Mouse (Mus musculus): ENCODE data around the gene Kcnj12.

Gene Kcnj12

GRCm38 (mm10) chr11:61022550-61023391, at the start of gene Kcnj12:
Gene Kcnj12 (plus strand): TSS chr11:61022564.
- no peak for DNase-seq (ENCODE audit: low spot score in 2 of 2)

- no peak for DNase-seq (ENCODE audit: low spot score in 2 of 2)
Observed at GRCm38 (mm10) chr11:60975097-60975496, 47.3 kb upstream of the Kcnj12 start.

DNA sequence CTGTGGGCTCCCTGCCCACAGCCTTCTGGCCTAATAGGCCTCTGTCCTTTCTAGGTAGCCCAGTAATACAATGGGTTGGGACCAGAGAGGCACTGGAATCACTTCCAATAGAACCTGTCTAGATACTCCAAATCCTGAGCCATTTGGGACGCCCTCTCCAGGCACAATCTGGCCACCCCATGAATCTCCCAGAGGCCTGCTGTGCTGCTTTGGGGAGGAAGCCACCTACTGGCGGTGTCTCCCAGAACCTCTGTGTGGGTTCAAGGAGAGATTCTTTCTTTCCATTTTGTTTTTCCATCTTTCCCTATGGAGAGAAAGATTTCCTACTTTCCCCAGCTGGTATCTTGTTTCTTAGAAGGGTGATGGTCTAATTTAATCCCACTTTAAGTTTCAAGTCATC, 46.1 kb upstream of the Kcnj12 start:
- no peak for DNase-seq (ENCODE audit: low spot score in 2 of 2)

DNA sequence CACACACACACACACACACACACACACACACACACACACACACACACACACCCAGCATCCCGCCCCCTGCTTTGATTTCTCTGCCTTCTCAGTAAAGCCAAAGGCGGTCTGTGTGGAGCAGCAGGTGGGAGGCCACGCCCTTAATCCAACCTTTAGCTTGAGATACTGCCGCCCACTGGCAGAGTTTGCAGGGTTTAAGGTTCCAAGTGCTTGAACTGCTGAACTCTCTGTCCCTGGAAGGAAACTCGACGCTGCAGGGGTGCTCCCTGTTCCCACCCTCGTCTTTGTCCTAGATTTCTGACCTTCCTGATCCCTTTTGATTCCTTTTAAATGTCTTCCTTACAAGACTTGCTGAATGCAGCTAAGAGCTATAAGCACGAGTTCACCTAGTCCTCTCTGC, 45.6 kb upstream of the Kcnj12 start:
- no peak for DNase-seq (ENCODE audit: low spot score in 2 of 2)

GRCm38 (mm10) chr11:60977153-60977552, 45.2 kb upstream of the Kcnj12 start:
- DNase-seq (ENCODE audit: low spot score in 2 of 2): peak; percentile 48 to 49

DNA sequence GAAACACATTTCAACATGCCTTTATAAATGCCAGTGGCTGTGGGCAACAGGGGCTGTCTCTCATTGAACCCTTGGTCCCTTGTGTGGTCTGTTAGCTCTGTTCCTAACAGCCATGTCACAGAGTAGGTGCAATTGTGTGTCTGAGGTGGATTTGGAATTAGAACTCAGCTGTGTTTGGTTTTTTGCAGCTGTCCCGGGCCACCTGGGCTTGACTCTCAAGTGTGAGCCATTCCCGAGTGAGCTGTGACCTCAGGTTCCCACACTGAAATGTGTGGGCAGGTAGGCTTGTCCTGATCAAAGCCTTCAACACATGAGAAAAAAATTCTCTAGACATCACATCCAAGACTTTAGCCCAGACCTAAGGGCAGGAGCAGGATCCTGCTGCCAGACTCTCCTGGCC, 43.7 kb upstream of the Kcnj12 start:
- DNase-seq (ENCODE audit: low spot score in 2 of 2): no peak

DNA sequence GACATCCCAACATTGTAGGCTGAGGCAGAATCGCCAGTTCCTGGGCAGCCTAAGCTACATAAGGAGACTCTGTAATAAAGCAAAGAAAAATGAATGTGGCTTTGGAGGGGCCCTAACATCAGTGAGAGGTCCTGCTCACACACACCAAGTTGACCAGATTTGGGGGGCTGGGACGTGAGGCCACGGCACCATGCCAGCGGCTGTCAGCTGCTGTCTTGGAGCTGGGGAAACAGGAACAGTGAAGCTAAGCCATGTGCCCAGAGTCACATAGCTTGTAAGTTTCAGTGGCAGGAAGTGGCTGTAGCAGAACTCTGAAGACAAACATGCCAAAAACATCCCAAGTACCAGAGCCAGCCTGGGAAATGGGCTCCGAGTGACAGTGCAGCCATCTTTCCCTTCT, 42.6 kb upstream of the Kcnj12 start:
- no peak for DNase-seq (ENCODE audit: low spot score in 2 of 2)

DNA sequence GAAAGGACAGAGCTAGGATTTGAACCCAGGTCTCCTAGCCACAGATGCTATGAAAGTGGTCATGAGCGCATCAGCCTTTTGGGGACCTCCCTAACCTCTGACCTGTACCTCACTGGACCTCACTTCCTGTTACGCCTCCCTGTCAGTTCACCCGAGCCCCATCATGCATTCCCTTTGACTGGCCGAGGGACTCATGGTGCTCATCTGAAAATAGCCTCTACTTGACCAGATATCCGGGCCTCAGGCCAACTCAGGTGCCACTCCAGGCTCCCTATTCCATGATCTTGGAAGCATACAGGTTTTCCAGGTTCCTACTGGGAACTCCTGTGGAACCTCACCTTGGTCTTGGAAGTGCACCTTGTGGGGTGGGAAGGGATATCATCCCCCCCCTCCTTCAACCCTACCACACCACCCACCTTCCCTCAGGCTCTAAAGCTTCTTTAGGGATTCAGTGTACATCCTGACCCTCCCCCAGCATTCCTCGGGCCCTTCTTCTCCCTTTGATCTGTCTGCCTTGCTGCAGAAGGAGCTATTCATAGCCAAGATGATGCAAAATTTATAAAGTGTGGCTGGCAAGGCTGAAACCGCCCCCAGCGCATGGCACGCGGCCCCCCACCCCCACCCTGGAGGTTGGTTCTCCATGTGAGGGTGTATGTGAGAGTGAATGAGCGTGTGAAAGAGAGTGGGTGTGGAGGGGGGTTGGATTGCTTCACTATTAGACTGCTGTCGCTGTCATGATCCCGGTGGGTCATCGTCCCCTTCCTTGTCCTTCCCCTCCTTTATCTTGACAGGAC, 40.5 kb upstream of the Kcnj12 start:
- DNase-seq (ENCODE audit: low spot score in 2 of 2): peak in 1 of 2 experiments; percentile 15

GRCm38 (mm10) chr11:60984912-60985558, 37.3 kb upstream of the Kcnj12 start:
- DNase-seq (ENCODE audit: low spot score in 2 of 2): peak; percentile 45 to 72

- no peak for DNase-seq (ENCODE audit: low spot score in 2 of 2)
Observed at GRCm38 (mm10) chr11:60990428-60990827, 31.9 kb upstream of the Kcnj12 start.

DNA sequence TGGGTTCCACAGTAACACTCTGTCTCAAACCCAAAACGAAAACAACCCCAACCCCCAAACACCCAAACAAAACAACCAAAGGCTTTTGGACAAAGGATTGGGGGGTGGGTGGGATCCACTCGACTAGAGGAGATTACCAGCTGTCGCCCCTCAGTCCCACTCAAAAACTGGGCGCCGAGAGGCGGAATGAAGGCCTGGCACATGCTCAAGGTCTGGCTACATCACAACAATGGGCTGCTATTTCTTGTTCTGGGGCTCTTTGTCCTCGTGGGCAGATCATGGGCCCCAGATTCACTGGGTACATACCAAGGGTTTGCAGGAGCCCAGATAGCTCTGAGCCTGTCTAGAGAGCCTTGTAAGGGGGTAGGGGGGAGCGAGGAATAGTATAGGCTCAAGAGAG, 19.6 kb upstream of the Kcnj12 start:
- no peak for DNase-seq (ENCODE audit: low spot score in 2 of 2)

DNA sequence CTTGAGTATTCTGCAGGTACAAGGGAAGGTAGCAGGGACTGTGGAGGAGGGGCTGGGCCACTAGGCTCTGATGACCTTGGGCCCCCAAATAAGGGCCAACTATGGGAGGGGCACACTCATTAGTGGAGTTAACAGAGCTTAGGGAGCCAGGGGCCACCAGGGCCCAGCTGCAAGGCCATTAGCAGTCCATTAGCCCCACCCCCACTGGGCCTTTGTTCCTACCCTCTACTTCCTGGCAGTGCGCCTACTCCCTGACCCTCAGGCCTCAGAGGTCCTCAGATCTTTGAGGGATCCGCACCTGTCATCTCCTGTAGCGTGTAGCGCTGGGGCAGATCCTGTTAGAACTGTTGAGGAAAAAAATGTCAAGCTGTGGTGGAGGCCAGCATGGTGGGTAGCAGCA, 18.3 kb upstream of the Kcnj12 start:
- no peak for DNase-seq (ENCODE audit: low spot score in 2 of 2)

DNA sequence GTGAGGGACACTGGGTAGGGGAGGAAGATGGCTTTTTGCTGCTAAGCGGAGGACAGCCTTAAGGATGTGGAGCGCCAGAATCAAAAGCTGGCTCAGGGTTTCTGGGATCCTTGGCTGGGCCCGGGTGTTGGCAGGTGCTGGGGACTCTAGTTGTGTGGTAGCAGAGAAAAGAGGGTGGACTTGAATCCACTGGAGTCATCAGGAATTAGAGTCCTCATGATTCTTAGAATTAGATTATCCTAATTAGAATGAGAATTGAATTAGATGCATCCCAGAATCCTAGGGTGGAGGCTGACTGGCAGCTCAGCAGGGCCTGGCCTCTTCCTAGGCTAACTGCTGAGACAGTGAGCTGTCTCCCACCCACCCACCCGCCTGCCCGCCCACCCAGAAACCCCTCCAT, 17.6 kb upstream of the Kcnj12 start:
- DNase-seq (ENCODE audit: low spot score in 2 of 2): no peak

DNA sequence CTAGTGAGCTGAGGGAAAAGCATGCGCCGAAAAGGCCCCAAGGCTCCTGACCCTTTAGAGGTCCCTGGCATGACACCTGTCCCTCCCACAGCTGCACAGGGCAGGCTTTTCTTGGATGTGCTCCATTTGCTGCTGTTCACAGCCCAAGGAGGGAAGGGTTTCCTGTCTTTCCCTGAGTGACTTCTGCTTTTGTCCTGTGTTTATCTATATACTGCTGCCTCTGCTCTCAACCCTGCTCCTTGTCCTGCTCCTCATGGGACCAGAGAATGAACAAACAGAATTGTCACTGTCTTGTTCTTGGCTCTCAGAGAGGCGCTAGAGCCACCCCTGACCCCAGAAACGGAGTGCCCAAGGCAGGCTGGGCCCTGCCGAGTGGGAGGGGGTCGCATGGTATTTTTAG, 17.0 kb upstream of the Kcnj12 start:
- no peak for DNase-seq (ENCODE audit: low spot score in 2 of 2)

DNA sequence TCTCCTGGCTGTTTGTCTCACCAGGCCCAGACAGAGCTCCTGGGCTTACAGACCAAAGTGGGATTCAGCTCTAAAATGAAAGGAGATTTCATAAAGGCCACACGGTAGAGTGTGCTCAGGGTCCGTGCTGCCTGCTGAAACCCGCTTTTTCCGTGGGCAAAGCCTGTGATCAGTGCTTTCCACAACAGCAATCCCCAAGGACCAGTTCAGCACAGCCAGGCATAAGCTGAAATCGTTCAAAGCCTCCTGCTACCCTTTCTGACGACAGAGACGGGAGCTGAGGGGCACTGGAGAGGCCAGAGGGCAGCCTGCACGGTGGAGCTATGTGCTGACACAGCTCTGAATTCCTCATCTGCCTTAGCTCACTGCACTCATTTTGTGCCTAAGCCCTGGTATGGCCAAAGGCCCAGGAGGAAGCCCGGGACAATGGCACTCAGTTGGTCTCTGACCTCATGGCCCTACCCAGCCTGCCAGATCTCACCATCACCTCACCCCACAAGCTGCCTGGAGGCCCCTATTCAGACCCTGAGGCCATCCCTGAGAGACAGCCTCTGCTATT, 10.5 kb upstream of the Kcnj12 start:
- DNase-seq (ENCODE audit: low spot score in 2 of 2): no peak

DNA sequence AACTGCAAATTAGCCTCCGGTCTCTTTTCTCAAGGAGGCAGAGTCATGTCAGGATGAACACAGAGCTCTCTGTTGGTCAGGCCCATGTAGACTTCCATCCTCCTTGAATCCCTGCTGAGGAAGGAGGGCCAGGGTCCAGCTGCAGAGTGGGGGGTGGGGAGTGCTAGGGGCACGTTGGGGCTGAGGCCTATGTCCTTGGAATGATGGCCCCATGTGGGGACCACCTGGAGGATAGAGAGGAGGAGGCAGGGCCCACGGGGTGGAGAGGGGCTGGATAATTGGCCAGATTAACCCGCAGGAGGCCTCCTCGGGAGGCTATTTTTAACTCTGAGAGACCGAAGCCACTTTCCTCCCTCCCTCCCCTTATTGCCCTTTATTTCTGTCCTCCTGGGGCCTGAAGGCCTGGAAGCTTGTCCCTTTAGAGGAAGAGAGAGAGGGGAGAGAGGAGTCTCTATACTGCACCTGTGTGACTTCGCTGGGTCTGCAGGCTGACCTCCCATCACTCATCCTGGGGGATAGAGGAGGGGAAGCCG, 5.4 kb upstream of the Kcnj12 start:
- DNase-seq (ENCODE audit: low spot score in 2 of 2): peak in 1 of 2 experiments; percentile 40

DNA sequence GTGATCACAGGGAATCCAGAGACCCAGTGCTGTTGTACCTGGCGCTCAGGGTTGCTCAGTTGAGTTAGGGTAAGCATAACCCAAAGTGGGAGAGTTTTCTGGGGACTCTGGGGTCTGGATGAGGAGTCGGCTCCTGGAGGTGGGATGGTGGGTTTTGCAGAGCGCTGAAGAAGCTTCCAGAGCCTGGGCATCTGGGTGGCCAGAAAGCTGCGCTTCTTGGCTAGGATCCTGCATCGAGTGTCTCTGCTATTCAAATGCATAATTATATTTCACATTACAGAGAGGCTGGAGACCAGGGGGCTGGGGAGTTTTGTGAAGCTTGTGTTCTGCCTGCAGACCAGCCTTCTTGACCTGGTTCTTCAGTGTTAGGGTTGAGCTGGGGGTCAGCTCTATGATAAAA, 1.2 kb upstream of the Kcnj12 start:
- no peak for DNase-seq (ENCODE audit: low spot score in 2 of 2)

- DNase-seq (ENCODE audit: low spot score in 2 of 2): no peak
Observed at GRCm38 (mm10) chr11:61021676-61022549, 451 bp upstream of the Kcnj12 start.

DNA sequence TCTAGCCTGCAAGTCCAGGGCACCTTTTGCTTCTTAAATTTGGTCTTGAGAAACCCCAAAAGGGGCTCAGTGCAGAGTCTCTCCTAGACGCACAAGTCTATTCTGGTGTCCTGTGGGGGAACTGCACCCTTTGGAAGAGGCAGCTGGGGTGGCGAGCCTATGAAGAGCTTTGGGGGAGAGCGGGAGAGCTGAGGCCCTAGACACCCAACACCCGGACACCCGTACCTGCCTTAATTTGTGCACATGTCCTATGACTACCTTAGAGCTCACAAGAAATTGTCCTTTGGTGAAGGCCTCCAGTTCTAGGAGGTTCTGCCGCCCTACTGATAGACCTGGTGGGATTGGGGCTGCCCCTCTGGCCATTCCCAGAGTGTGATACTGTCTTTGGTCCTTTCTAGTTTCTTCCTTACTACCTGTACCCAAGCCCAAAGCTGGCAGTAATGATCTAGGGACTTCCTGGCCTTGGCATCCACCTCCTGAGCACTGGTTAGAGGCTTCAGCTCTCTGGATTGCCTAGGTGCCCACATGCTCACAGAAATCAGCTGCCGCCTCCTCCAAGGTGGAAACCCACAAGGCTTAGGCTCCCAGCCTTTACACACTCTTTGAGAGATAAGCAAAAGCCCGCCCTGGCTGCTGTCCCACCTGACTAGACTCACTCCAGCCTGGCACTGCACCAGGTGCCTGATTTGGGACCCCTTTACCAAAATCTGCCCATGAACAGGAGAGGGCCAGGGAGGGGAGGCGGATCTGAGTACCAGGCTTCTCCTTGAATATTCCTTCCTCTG, 1.2 kb downstream of the Kcnj12 start:
- no peak for DNase-seq (ENCODE audit: low spot score in 2 of 2)

DNA sequence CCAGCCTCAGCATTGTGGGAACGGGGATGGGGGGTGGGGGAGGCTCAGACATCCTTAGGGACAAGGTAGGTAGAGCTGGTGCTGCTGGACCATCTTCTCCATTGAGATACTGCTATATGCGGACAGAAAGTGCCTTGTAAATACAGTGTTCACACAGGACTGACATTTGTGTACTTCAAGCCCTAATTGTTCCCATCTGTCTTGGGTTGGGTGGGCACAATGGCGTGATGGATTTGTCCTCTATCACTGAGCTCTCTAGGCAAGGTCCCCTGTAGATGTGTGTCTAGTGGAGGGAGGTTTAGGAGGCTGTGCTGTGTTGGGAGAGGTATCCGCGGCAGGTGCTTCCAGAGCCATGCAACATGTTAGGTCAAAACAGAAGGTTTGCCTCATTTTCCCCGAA, 2.0 kb downstream of the Kcnj12 start:
- DNase-seq (ENCODE audit: low spot score in 2 of 2): no peak
